Mouse (Mus musculus) myocyte (in vitro differentiated cells): ENCODE data around the gene Acbd4. TPM values are rescaled to one million over a fixed set of nuclear protein-coding genes. Genes with fewer than 3 reads are reported as not detected.

ENCODE experiments used
- H3K27me3 ChIP-seq: one replicate; pipeline ENCODE4 v1.6.1; 2011; ENCODE audit not compliant: control insufficient read depth, insufficient read depth, insufficient read length
- H3K36me3 ChIP-seq: one replicate; pipeline ENCODE4 v1.6.1; 2011; ENCODE audit not compliant: control insufficient read depth, insufficient read depth
- H3K4me2 ChIP-seq: one replicate; pipeline ENCODE4 v1.6.1; 2011; ENCODE audit warnings: low read depth, control low read depth
- H3K4me3 ChIP-seq: one replicate; pipeline ENCODE4 v1.5.1; 2011; ENCODE audit warnings: mild to moderate bottlenecking, control low read depth, moderate library complexity
- H3K79me2 ChIP-seq: one replicate; pipeline ENCODE4 v1.6.1; 2011; ENCODE audit not compliant: control insufficient read depth, insufficient read depth
- H3ac ChIP-seq: one replicate; pipeline ENCODE4 v1.6.1; 2011; ENCODE audit not compliant: control insufficient read depth, insufficient read length
- CEBPB ChIP-seq: IDR thresholded peaks from 2 replicates; pipeline ENCODE4 v1.6.1; 2011; ENCODE audit warnings: mild to moderate bottlenecking, moderate library complexity; ENCODE audit not compliant: poor library complexity, insufficient read depth, severe bottlenecking
- E2F4 ChIP-seq: IDR thresholded peaks from one replicate; pipeline ENCODE4 v1.6.1; 2011; ENCODE audit warnings: mild to moderate bottlenecking, control low read depth, moderate library complexity; ENCODE audit not compliant: insufficient read depth
- MAX ChIP-seq: IDR thresholded peaks from one replicate; pipeline ENCODE4 v1.6.1; 2011; ENCODE audit warnings: low read depth, mild to moderate bottlenecking, control low read depth
- MYOD1 ChIP-seq, 3 experiments: IDR thresholded peaks; one replicate each; pipeline ENCODE4 v1.6.1; 2011; ENCODE audit warnings: control low read depth in 2 of 3, low read depth in 2 of 3, mild to moderate bottlenecking in 2 of 3, moderate library complexity in 1 of 3; ENCODE audit not compliant: insufficient read length in 2 of 3, control insufficient read depth in 1 of 3
- MYOG ChIP-seq, 3 experiments: IDR thresholded peaks; one replicate each; pipeline ENCODE4 v1.6.1; 2011; ENCODE audit warnings: control low read depth in 2 of 3, low read depth in 2 of 3, mild to moderate bottlenecking in 2 of 3; ENCODE audit not compliant: insufficient read length in 2 of 3, control insufficient read depth in 1 of 3, insufficient read depth in 1 of 3
- POLR2A ChIP-seq: IDR thresholded peaks from one replicate; pipeline ENCODE4 v1.6.1; 2011; ENCODE audit warnings: low read depth, mild to moderate bottlenecking, control low read depth, moderate library complexity; ENCODE audit not compliant: insufficient read length
- POLR2AphosphoS2 ChIP-seq: IDR thresholded peaks from one replicate; pipeline ENCODE4 v1.6.1; 2011; ENCODE audit warnings: low read depth, control low read depth; ENCODE audit not compliant: insufficient read length
- REST ChIP-seq: IDR thresholded peaks from one replicate; pipeline ENCODE4 v1.6.1; 2011; ENCODE audit warnings: mild to moderate bottlenecking, control low read depth, moderate library complexity; ENCODE audit not compliant: insufficient read depth, insufficient read length
- SRF ChIP-seq: IDR thresholded peaks from one replicate; pipeline ENCODE4 v1.6.1; 2011; ENCODE audit warnings: low read depth; ENCODE audit not compliant: control insufficient read depth, insufficient read length
- TCF12 ChIP-seq: IDR thresholded peaks from one replicate; pipeline ENCODE4 v1.6.1; 2011; ENCODE audit warnings: mild to moderate bottlenecking, control low read depth; ENCODE audit not compliant: poor library complexity, insufficient read depth, severe bottlenecking
- TCF3 ChIP-seq: IDR thresholded peaks from one replicate; pipeline ENCODE4 v1.6.1; 2011; ENCODE audit warnings: low read depth, control low read depth; ENCODE audit not compliant: insufficient read length
- USF1 ChIP-seq: IDR thresholded peaks from one replicate; pipeline ENCODE4 v1.6.1; 2011; ENCODE audit warnings: low read depth, mild to moderate bottlenecking, control low read depth, moderate library complexity
- polyA plus RNA-seq: library from polyadenylated mRNA; unstranded; fragments of >200 nt; fragmentation: generic; extraction: Trizol; gene quantifications from one replicate; pipeline ENCODE4 v1.2.1, GENCODE M21; 2012; ENCODE audit warnings: missing spikeins

Gene Acbd4
- polyA plus RNA-seq, 1 experiment, result 55.2 TPM

GRCm38 (mm10) chr11:103116008-103116818, 14.7 kb downstream of the Acbd4 start, which contains the start of gene Hexim1:
Gene Hexim1 (plus strand): TSS chr11:103116231.
- peak within 1 kb of the TSS; percentile 73 for H3ac ChIP-seq
- peak within 1 kb of the TSS; percentile 99 for H3K4me3 ChIP-seq
- H3K4me2 ChIP-seq, result peak within 1 kb of the TSS; percentile 88
- TF ChIP-seq TCF3 (no peak), E2F4 (peak; percentile 11), MAX (no peak), MYOD1 (IDR thresholded peaks at IDR 0.05; ENCODE audit: control insufficient read depth in 1 of 3, insufficient read length in 2 of 3, low read depth in 2 of 3) (peak in 1 of 3 experiments; percentile 19), SRF (peak; percentile 58), MYOG (IDR thresholded peaks at IDR 0.05; ENCODE audit: control insufficient read depth in 1 of 3, insufficient read depth in 1 of 3, insufficient read length in 2 of 3, low read depth in 2 of 3) (no peak), POLR2AphosphoS2 (peak; percentile 85), REST (no peak), POLR2A (peak; percentile 83), CEBPB (no peak), USF1 (no peak), TCF12 (no peak)
- H3K36me3 ChIP-seq, result no peaks in the 10 kb centered on the region
- no peaks in the 10 kb centered on the region for H3K27me3 ChIP-seq
- peaks cover 31% of the 10 kb centered on the region for H3K79me2 ChIP-seq

GRCm38 (mm10) chr11:103116959-103117590, 15.6 kb downstream of the Acbd4 start:
- no peaks in the 10 kb centered on the region for H3K36me3 ChIP-seq
- H3K79me2 ChIP-seq, result peaks cover 31% of the 10 kb centered on the region
- H3K4me2 ChIP-seq, result peak overlapping the region; percentile 85
- no peaks in the 10 kb centered on the region for H3K27me3 ChIP-seq
- peak overlapping the region; percentile 99 for H3K4me3 ChIP-seq
- TF ChIP-seq POLR2A, result peak; percentile 51
- peak; percentile 92 for TF ChIP-seq POLR2AphosphoS2
- peak in 1 of 3 experiments; percentile 20 for TF ChIP-seq MYOD1 (IDR thresholded peaks at IDR 0.05; ENCODE audit: control insufficient read depth in 1 of 3, insufficient read length in 2 of 3, low read depth in 2 of 3)
- TF ChIP-seq MYOG (IDR thresholded peaks at IDR 0.05; ENCODE audit: control insufficient read depth in 1 of 3, insufficient read depth in 1 of 3, insufficient read length in 2 of 3, low read depth in 2 of 3), result no peak
- TF ChIP-seq CEBPB, result no peak
- H3ac ChIP-seq, result peak overlapping the region; percentile 73

GRCm38 (mm10) chr11:103117591-103118009, 16.1 kb downstream of the Acbd4 start:
- H3K4me3 ChIP-seq, result peak overlapping the region; percentile 99
- peak overlapping the region; percentile 85 for H3K4me2 ChIP-seq
- peak overlapping the region; percentile 73 for H3ac ChIP-seq
- H3K79me2 ChIP-seq, result peaks cover 31% of the 10 kb centered on the region
- H3K36me3 ChIP-seq, result no peaks in the 10 kb centered on the region
- TF ChIP-seq MAX (no peak), MYOG (IDR thresholded peaks at IDR 0.05; ENCODE audit: control insufficient read depth in 1 of 3, insufficient read depth in 1 of 3, insufficient read length in 2 of 3, low read depth in 2 of 3) (peak in 1 of 3 experiments; percentile 30), POLR2A (peak; percentile 32), USF1 (no peak), TCF3 (no peak), CEBPB (no peak), POLR2AphosphoS2 (peak; percentile 76)
- H3K27me3 ChIP-seq, result no peaks in the 10 kb centered on the region

- H3ac ChIP-seq, result no peak overlapping the region
- H3K79me2 ChIP-seq, result peaks cover 31% of the 10 kb centered on the region
- no peaks in the 10 kb centered on the region for H3K27me3 ChIP-seq
- no peaks in the 10 kb centered on the region for H3K36me3 ChIP-seq
- H3K4me3 ChIP-seq, result peak overlapping the region; percentile 99
- TF ChIP-seq MAX (no peak), USF1 (no peak), CEBPB (no peak), POLR2A (no peak), E2F4 (no peak), TCF12 (no peak), MYOD1 (IDR thresholded peaks at IDR 0.05; ENCODE audit: control insufficient read depth in 1 of 3, insufficient read length in 2 of 3, low read depth in 2 of 3) (no peak), POLR2AphosphoS2 (no peak)
- H3K4me2 ChIP-seq, result peak overlapping the region; percentile 85
Measured at GRCm38 (mm10) chr11:103118866-103119265, 17.4 kb downstream of the Acbd4 start.

- H3K4me2 ChIP-seq, result no peak overlapping the region
- no peak overlapping the region for H3K4me3 ChIP-seq
- TF ChIP-seq POLR2AphosphoS2 (peak; percentile 27), E2F4 (no peak), CEBPB (0 out of 2 replicates have a peak, but pooled peaks have one; percentile 8), REST (no peak)
- H3K27me3 ChIP-seq, result no peaks in the 10 kb centered on the region
- H3K36me3 ChIP-seq, result no peaks in the 10 kb centered on the region
- peaks cover 27% of the 10 kb centered on the region for H3K79me2 ChIP-seq
- H3ac ChIP-seq, result no peak overlapping the region
Measured at GRCm38 (mm10) chr11:103119609-103120008, 18.1 kb downstream of the Acbd4 start.
